Mouse (Mus musculus) embryo, embryonic 11.5 days (tissue): Measurements from ENCODE around the gene Lrrc74b.
"Not testable (repeated sequence)": the region's sequence is repeated elsewhere in the genome, so short reads cannot be mapped to it uniquely, and the experiment has no call there.

Source experiments
- DNase-seq: peaks from one replicate; pipeline ENCODE4 v3.0.0-alpha.2; 2012; ENCODE audit warnings: low read depth, low spot score

Lrrc74b gene

GRCm38 (mm10) chr16:17561128-17561750, at the start of gene Lrrc74b:
TSS of gene Lrrc74b (minus strand) at chr16:17561247.
- DNase-seq: peak; percentile 64

GRCm38 (mm10) chr16:17605684-17606083, 44.6 kb upstream of the Lrrc74b start:
- DNase-seq: no peak

GRCm38 (mm10) chr16:17604941-17605340, 43.9 kb upstream of the Lrrc74b start:
- DNase-seq: no peak

- DNase-seq: no peak
Observed at GRCm38 (mm10) chr16:17600944-17601562, 40.0 kb upstream of the Lrrc74b start.

- no peak for DNase-seq
Observed at GRCm38 (mm10) chr16:17590731-17591130, 29.7 kb upstream of the Lrrc74b start.

- DNase-seq: no peak
Observed at GRCm38 (mm10) chr16:17584555-17584954, 23.5 kb upstream of the Lrrc74b start.

GRCm38 (mm10) chr16:17583064-17583463, 22.0 kb upstream of the Lrrc74b start, which contains the start of gene Slc7a4:
TSS of gene Slc7a4 (minus strand) at chr16:17583214.
- no peak for DNase-seq

- DNase-seq: no peak
Observed at GRCm38 (mm10) chr16:17576825-17577215, 15.8 kb upstream of the Lrrc74b start.

- DNase-seq: no peak
Observed at GRCm38 (mm10) chr16:17575870-17576824, 15.1 kb upstream of the Lrrc74b start.

GRCm38 (mm10) chr16:17566186-17566585, 5.1 kb upstream of the Lrrc74b start:
- no peak for DNase-seq

- no peak for DNase-seq
Observed at GRCm38 (mm10) chr16:17564771-17565170, 3.7 kb upstream of the Lrrc74b start.

GRCm38 (mm10) chr16:17564221-17564620, 3.2 kb upstream of the Lrrc74b start:
- DNase-seq: no peak

GRCm38 (mm10) chr16:17563580-17563979, 2.5 kb upstream of the Lrrc74b start:
- DNase-seq: no peak

GRCm38 (mm10) chr16:17561751-17562208, 733 bp upstream of the Lrrc74b start, which contains the start of gene P2rx6:
TSS of gene P2rx6 (plus strand) at chr16:17561885.
- no peak for DNase-seq

GRCm38 (mm10) chr16:17559396-17560027, 1.5 kb downstream of the Lrrc74b start:
- DNase-seq: no peak

GRCm38 (mm10) chr16:17558811-17559210, 2.2 kb downstream of the Lrrc74b start:
- no peak for DNase-seq

- DNase-seq: peak; percentile 63
Observed at GRCm38 (mm10) chr16:17557947-17558480, 3.0 kb downstream of the Lrrc74b start.

GRCm38 (mm10) chr16:17556907-17557306, 4.1 kb downstream of the Lrrc74b start:
- DNase-seq: no peak

GRCm38 (mm10) chr16:17556180-17556579, 4.9 kb downstream of the Lrrc74b start:
- no peak for DNase-seq

- not testable (repeated sequence) for DNase-seq
Observed at GRCm38 (mm10) chr16:17554702-17555101, 6.3 kb downstream of the Lrrc74b start.
